Mouse (Mus musculus): ENCODE measurements around the gene Car15. TPM values are rescaled to one million over a fixed set of nuclear protein-coding genes. Genes with fewer than 3 reads are reported as not detected.
A peak's percentile ranks its signal among the peaks of the same experiment; 100 is the strongest.

The Car15 gene
- polyA plus RNA-seq (2017; shearing (Covaris generic)): 1 to 10 TPM; 2.7 to 3.3 TPM

- ATAC-seq: no peak
These were observed at the start of gene Car15 for GRCm38 (mm10) chr16:17838051-17838450. Gene Car15 (minus strand): TSS chr16:17838364.

GRCm38 (mm10) chr16:17884116-17884515, 46.0 kb upstream of the Car15 start:
- ATAC-seq: no peak

GRCm38 (mm10) chr16:17882196-17882595, 44.0 kb upstream of the Car15 start:
- ATAC-seq: no peak

GRCm38 (mm10) chr16:17879571-17879970, 41.4 kb upstream of the Car15 start:
- ATAC-seq: no peak

- ATAC-seq: no peak
These were observed 37.9 kb upstream of the Car15 start for GRCm38 (mm10) chr16:17876096-17876495.

GRCm38 (mm10) chr16:17875174-17875573, 37.0 kb upstream of the Car15 start:
- no peak for ATAC-seq

- ATAC-seq: no peak
These were observed 34.8 kb upstream of the Car15 start for GRCm38 (mm10) chr16:17872995-17873394.

GRCm38 (mm10) chr16:17871248-17871647, 33.1 kb upstream of the Car15 start:
- ATAC-seq: no peak

GRCm38 (mm10) chr16:17865770-17866169, 27.6 kb upstream of the Car15 start:
- ATAC-seq: no peak

GRCm38 (mm10) chr16:17865293-17865692, 27.1 kb upstream of the Car15 start:
- ATAC-seq: no peak

- ATAC-seq: peak; percentile 54
These were observed 20.4 kb upstream of the Car15 start for GRCm38 (mm10) chr16:17858592-17858991.

- ATAC-seq: no peak
These were observed 19.0 kb upstream of the Car15 start for GRCm38 (mm10) chr16:17857157-17857556.

GRCm38 (mm10) chr16:17853263-17853662, 15.1 kb upstream of the Car15 start:
- no peak for ATAC-seq

GRCm38 (mm10) chr16:17851860-17852259, 13.7 kb upstream of the Car15 start:
- no peak for ATAC-seq

- no peak for ATAC-seq
These were observed 13.2 kb upstream of the Car15 start for GRCm38 (mm10) chr16:17851331-17851730.

GRCm38 (mm10) chr16:17849486-17849885, 11.3 kb upstream of the Car15 start:
- no peak for ATAC-seq

GRCm38 (mm10) chr16:17848928-17849327, 10.8 kb upstream of the Car15 start:
- ATAC-seq: no peak

GRCm38 (mm10) chr16:17848431-17848830, 10.3 kb upstream of the Car15 start:
- no peak for ATAC-seq

- no peak for ATAC-seq
These were observed 5.7 kb upstream of the Car15 start for GRCm38 (mm10) chr16:17843701-17844365.

GRCm38 (mm10) chr16:17842437-17842836, 4.3 kb upstream of the Car15 start:
- no peak for ATAC-seq

GRCm38 (mm10) chr16:17839976-17840375, 1.8 kb upstream of the Car15 start:
- ATAC-seq: no peak

GRCm38 (mm10) chr16:17835481-17835880, 2.7 kb downstream of the Car15 start:
- ATAC-seq: no peak

GRCm38 (mm10) chr16:17834543-17834942, 3.6 kb downstream of the Car15 start:
- no peak for ATAC-seq

- no peak for ATAC-seq
These were observed 4.3 kb downstream of the Car15 start for GRCm38 (mm10) chr16:17833681-17834399.

Data from activated CD4-positive, CD25-positive, alpha-beta regulatory T cell, adult 4 months (primary cell).